Mouse (Mus musculus) olfactory bulb, adult 2 months (tissue): ENCODE data around the gene Gpr107. TPM values are rescaled to one million over a fixed set of nuclear protein-coding genes. Genes with fewer than 3 reads are reported as not detected.

Experiments
- H3K27ac ChIP-seq: fragments of 200-500 bp; 2 replicates; pipeline ENCODE4 v1.5.1; 2012; ENCODE audit warnings: low read depth, low read length; ENCODE audit not compliant: insufficient read depth
- H3K4me1 ChIP-seq: fragments of 200-500 bp; 2 replicates; pipeline ENCODE4 v1.6.1; 2012; ENCODE audit warnings: low read length; ENCODE audit not compliant: control insufficient read depth, insufficient read depth
- H3K4me3 ChIP-seq: fragments of 200-500 bp; 2 replicates; pipeline ENCODE4 v1.5.1; 2012; ENCODE audit warnings: mild to moderate bottlenecking, low read depth, low read length, moderate library complexity; ENCODE audit not compliant: insufficient read depth
- CTCF ChIP-seq: fragments of 200-500 bp; IDR thresholded peaks from 2 replicates; pipeline ENCODE4 v1.5.1; 2012; ENCODE audit warnings: low read depth, mild to moderate bottlenecking, low read length, moderate library complexity; ENCODE audit not compliant: insufficient read depth
- POLR2A ChIP-seq: fragments of 200-500 bp; IDR thresholded peaks from 2 replicates; pipeline ENCODE4 v1.6.1; 2012; ENCODE audit warnings: mild to moderate bottlenecking, low read depth, low read length, moderate library complexity; ENCODE audit not compliant: insufficient read depth
- WGBS: fragments of 180-500 bp; shearing (Covaris S2); methylation state at CpG from one replicate; pipeline ENCODE4 v1.1.7; 2018; 5-methylcytosine and 5-hydroxymethylcytosine counted together
- polyA plus RNA-seq: library from polyadenylated mRNA; stranded (reverse); fragments of >200 nt; gene quantifications from 2 replicates; pipeline ENCODE4 v1.2.4, GENCODE M21; 2012; ENCODE audit warnings: low replicate concordance; ENCODE audit not compliant: missing spikeins, insufficient read depth, insufficient read length

The Gpr107 gene
- polyA plus RNA-seq, 1 experiment, result not detected

DNA sequence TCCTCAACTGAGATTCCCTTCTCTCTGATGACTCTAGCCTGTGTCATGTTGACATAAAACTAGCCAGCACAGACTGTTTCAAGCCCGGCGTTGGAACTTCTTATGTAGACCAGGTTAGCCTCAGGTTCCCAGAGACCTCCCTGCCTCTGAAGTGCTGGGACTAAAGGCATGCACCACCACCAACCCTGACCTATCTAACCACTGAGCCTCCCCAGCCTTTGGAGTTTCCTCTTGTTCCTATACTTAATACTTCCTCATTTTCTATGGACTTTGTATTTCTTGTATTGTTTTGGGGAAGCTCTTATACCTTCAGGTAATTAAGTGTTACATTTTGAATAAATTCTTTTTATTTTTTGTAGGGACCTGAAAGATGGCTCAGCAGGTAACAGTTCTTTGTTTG is 37.9 kb upstream of the Gpr107 start:
- no peak for TF ChIP-seq CTCF
- 95% methylated on average over 2 of the region's 2 CpGs for WGBS
- no peak overlapping the region for H3K4me3 ChIP-seq
- no peak overlapping the region for H3K27ac ChIP-seq
- H3K4me1 ChIP-seq, result no peaks in the 10 kb centered on the region

DNA sequence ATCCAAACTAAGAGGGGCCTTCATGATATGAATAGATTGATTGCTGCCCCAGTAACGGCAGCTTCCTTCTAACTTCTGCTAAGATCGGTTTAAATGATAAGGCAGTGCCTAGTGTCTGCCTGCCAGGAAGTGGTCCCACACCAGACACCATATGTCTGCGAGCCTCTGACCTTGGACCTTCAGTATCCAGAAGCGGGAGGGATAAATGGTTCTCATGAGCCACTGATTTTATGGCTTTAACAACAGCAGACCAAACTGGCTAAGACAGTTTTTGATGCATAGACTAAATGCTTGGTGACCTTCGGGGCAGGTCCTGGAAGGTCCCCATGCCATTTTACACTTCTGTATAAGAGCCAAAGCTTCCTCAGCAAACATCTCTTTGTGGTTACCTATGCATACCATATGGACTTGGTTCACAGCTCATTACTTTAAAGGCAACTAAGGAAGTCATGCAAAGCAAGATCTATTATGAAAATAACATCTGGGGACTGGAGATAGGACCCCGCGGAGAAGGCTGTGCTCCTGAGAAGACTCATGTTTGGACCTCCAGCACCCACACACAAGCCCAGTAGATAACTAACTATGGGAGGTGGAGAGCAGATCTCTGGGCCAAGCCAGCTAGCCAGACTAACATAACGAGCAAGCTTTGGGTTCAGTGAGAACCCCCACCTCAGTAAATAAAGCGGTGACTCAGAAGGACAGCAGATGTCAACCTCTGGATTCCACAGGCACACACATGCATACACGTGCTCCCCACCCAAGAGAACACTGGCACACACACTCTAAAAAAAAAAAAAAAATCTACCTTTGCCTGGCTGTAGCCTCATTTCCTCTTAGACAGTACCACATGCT is 36.8 kb upstream of the Gpr107 start:
- TF ChIP-seq POLR2A, result no peak
- no peak for TF ChIP-seq CTCF
- peaks cover 3% of the 10 kb centered on the region for H3K4me1 ChIP-seq
- no peak overlapping the region for H3K27ac ChIP-seq
- WGBS, result 89% methylated on average over 10 of the region's 10 CpGs
- no peak overlapping the region for H3K4me3 ChIP-seq

DNA sequence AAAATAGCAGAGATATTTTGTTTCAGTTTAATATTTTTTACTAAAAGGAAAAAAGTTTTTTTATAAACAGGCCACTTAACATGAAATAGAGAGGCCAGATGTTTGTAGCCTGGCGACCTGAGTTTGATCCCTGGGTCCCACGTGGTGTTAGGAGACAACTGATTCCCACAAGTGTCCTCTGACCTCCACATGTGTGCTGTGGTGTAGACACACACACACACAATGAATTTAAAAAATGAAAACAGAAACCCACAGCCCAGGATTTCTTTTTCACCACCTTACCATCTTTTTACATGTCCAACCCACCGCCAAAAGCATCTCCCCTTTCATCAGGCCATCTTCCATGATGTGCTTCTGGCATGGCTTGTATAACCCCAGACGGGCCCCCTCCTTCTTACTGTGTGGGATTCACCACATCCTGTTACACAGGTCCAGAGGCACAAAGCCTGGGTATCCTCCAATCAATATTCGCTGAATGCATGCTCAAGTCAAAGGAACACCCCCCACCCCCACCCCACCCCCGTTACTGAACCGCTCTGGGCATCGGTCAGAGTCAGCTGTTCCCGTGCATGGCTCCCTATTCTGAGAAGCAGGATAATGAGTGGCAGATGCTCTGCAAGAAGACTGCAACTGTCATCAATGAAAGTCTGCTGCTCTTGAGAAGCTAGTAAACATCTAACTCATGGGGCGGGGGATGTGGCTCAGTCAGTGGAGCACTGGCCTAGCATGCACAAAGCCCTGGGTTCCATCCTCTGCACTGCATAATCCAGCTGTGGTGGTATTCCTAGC is 36.0 kb upstream of the Gpr107 start:
- WGBS, result 80% methylated on average over 10 of the region's 10 CpGs
- no peak overlapping the region for H3K4me3 ChIP-seq
- no peak for TF ChIP-seq POLR2A
- no peak for TF ChIP-seq CTCF
- no peak overlapping the region for H3K27ac ChIP-seq
- peaks cover 3% of the 10 kb centered on the region for H3K4me1 ChIP-seq

DNA sequence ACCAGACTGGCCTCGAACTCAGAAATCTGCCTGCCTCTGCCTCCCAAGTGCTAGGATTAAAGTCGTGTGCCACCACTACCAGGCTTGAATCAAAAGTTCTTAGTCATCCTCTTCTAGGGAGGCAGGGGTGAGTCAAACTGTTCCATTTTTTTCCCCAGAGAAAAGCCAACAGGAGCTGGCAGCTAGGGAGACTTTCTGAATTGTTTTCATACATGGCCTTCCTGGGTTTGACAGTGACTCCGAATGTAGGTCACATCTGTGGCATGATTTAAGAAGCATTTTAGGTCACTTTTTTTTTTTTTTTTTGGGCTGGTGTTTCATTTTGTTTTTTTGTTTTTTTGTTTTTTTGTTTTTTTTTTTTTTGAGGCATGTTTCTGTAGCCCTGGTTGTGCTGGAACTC is 33.9 kb upstream of the Gpr107 start:
- H3K4me1 ChIP-seq, result peaks cover 3% of the 10 kb centered on the region
- TF ChIP-seq POLR2A (no peak), CTCF (no peak)
- 67% methylated on average over 3 of the region's 3 CpGs for WGBS
- H3K4me3 ChIP-seq, result no peak overlapping the region
- H3K27ac ChIP-seq, result no peak overlapping the region

DNA sequence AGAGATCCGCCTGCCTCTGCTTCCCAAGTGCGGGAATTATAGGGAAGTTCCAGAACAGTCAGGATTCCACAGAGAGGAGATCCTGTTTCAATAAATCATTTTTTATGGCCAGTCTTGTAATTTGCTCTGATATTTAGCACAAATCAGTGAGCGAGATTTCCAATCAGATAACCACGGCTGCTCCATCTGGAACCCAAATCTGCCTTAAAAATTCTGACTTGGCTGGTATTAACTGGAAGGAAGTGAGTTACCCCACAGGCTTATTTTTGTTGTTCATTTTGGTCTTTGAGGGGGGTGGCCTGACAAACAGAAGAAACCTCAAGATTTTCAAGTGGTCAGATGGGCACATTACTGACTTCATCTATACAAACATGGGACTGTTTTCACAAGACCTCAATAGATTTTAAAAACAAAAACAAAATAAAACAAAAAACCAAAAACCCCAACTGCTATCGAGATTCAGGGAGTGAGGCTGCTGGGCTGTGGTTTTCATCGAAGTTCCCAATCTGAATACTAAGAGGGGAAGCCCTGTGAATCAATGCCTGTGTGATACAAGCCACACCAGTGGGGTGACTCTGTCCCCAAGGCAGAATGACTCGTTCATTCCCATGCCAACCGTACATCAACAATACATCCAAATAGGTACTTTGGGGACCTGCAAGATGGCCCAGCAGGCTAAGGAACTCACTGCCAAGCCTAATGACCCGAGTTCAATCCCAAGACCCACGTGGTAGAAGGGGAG is 33.3 kb upstream of the Gpr107 start:
- peak overlapping the region; percentile 33; the same call in 1 of the 2 replicates for H3K27ac ChIP-seq
- WGBS, result 68% methylated on average over 10 of the region's 10 CpGs
- peaks cover 3% of the 10 kb centered on the region for H3K4me1 ChIP-seq
- no peak overlapping the region for H3K4me3 ChIP-seq
- TF ChIP-seq CTCF, result no peak
- TF ChIP-seq POLR2A, result no peak

DNA sequence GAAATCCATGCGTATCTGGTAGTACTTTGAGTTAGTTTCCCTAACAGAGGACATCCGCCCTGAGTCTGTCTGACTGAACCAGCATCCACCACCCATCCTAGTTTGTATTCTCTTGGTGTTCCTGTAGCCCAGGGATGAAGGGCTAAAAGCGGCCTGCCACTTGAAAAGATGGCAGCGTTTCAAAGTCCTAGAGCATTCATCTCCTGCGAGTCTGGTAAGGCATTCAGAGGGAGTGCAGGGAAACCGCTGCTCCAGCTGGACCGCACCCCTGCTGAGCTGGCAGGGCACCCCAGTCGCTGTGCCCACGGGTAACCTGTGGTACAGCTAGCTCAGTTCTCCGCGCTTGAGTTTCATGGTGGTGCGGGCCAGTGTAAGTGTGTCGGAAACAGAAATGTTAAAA is 32.3 kb upstream of the Gpr107 start:
- 42% methylated on average over 13 of the region's 13 CpGs for WGBS
- TF ChIP-seq CTCF (no peak), POLR2A (no peak)
- peaks cover 5% of the 10 kb centered on the region for H3K4me1 ChIP-seq
- H3K27ac ChIP-seq, result 0 out of 2 replicates have a peak overlapping the region, but pooled peaks have one; percentile 33
- no peak overlapping the region for H3K4me3 ChIP-seq

DNA sequence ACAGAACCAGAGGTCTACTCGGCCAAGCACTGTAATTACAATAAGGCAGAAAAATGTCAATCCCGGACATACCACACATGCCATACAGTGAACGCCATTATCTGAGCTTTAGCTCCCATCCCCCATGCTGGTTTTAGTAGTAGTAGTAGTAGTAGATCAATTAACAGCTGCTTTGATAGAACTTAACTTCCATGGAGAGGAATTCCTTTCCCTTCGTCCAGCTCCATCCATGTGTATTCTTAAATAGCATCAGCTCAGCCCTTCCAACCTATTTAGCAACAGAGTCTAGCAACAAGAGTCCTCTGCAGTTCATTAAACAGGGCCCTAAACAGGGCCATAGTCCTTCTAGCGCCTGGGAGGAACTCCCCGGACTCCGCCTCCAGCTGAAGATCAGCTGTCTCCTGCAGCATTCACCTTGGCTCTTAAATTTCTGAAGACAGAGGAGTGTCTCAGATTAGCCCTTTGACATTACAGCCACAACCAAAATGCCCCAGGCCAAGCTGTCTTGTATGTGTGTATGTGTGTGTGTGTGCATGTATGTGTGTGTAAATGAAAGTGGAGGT is 30.9 kb upstream of the Gpr107 start:
- TF ChIP-seq POLR2A (no peak), CTCF (no peak)
- Histone ChIP-seq H3K4me3 (no peak overlapping the region), H3K27ac (no peak overlapping the region), H3K4me1 (peaks cover 7% of the 10 kb centered on the region)
- 88% methylated on average over 7 of the region's 7 CpGs for WGBS

DNA sequence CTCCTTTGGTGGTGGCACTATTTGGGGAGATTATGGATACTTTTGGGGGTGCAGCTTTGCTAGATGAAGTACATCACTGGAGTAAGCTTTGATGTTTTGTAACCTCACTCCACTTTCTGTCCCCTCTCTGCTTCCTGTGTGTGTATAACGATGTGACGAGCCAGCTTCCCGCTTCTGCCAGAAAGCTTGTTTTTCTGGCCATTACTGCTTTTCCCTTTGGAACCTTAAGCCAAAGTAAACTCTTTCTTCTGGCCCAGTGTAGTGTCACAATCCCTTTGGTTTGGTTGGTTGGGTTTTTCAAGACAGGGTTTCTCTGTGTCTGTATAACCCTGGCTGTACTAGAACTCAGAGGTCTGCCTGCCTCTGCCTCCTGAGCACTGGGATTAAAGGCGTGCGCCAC is 29.3 kb upstream of the Gpr107 start:
- Histone ChIP-seq H3K27ac (no peak overlapping the region), H3K4me3 (no peak overlapping the region), H3K4me1 (peaks cover 13% of the 10 kb centered on the region)
- TF ChIP-seq POLR2A, result no peak
- no peak for TF ChIP-seq CTCF
- 88% methylated on average over 5 of the region's 5 CpGs for WGBS
